Mouse (Mus musculus): ENCODE results near the gene Fndc9.
A peak's percentile ranks its signal among the peaks of the same experiment; 100 is the strongest.

The Fndc9 gene

GRCm38 (mm10) chr11:46235334-46235733, at the start of gene Fndc9:
Fndc9 (plus strand) TSS chr11:46235531.
- peak; percentile 86 to 94 for DNase-seq (ENCODE audit: low spot score in 2 of 2)

- no peak for DNase-seq (ENCODE audit: low spot score in 2 of 2)
Measured at GRCm38 (mm10) chr11:46188283-46188682, 47.0 kb upstream of the Fndc9 start.

GRCm38 (mm10) chr11:46194175-46194574, 41.2 kb upstream of the Fndc9 start:
- DNase-seq (ENCODE audit: low spot score in 2 of 2): no peak

- no peak for DNase-seq (ENCODE audit: low spot score in 2 of 2)
Measured at GRCm38 (mm10) chr11:46200664-46201063, 34.7 kb upstream of the Fndc9 start.

- peak; percentile 80 to 89 for DNase-seq (ENCODE audit: low spot score in 2 of 2)
Measured at GRCm38 (mm10) chr11:46201636-46202546, 33.4 kb upstream of the Fndc9 start.

GRCm38 (mm10) chr11:46202547-46202887, 32.8 kb upstream of the Fndc9 start:
- no peak for DNase-seq (ENCODE audit: low spot score in 2 of 2)

GRCm38 (mm10) chr11:46204841-46205240, 30.5 kb upstream of the Fndc9 start:
- DNase-seq (ENCODE audit: low spot score in 2 of 2): no peak

GRCm38 (mm10) chr11:46205639-46206409, 29.5 kb upstream of the Fndc9 start:
- no peak for DNase-seq (ENCODE audit: low spot score in 2 of 2)

GRCm38 (mm10) chr11:46209884-46210283, 25.4 kb upstream of the Fndc9 start:
- DNase-seq (ENCODE audit: low spot score in 2 of 2): no peak

- DNase-seq (ENCODE audit: low spot score in 2 of 2): no peak
Measured at GRCm38 (mm10) chr11:46211858-46212257, 23.5 kb upstream of the Fndc9 start.

GRCm38 (mm10) chr11:46213844-46214243, 21.5 kb upstream of the Fndc9 start:
- DNase-seq (ENCODE audit: low spot score in 2 of 2): no peak

- no peak for DNase-seq (ENCODE audit: low spot score in 2 of 2)
Measured at GRCm38 (mm10) chr11:46214368-46215230, 20.7 kb upstream of the Fndc9 start.

GRCm38 (mm10) chr11:46215354-46215753, 20.0 kb upstream of the Fndc9 start:
- peak; percentile 72 to 74 for DNase-seq (ENCODE audit: low spot score in 2 of 2)

GRCm38 (mm10) chr11:46216669-46217068, 18.7 kb upstream of the Fndc9 start:
- DNase-seq (ENCODE audit: low spot score in 2 of 2): peak; percentile 62 to 65

GRCm38 (mm10) chr11:46217686-46218085, 17.6 kb upstream of the Fndc9 start:
- DNase-seq (ENCODE audit: low spot score in 2 of 2): no peak

- no peak for DNase-seq (ENCODE audit: low spot score in 2 of 2)
Measured at GRCm38 (mm10) chr11:46218584-46218983, 16.7 kb upstream of the Fndc9 start.

- DNase-seq (ENCODE audit: low spot score in 2 of 2): no peak
Measured at GRCm38 (mm10) chr11:46219380-46219779, 16.0 kb upstream of the Fndc9 start.

- DNase-seq (ENCODE audit: low spot score in 2 of 2): no peak
Measured at GRCm38 (mm10) chr11:46220211-46220610, 15.1 kb upstream of the Fndc9 start.

- no peak for DNase-seq (ENCODE audit: low spot score in 2 of 2)
Measured at GRCm38 (mm10) chr11:46223575-46223974, 11.8 kb upstream of the Fndc9 start.

GRCm38 (mm10) chr11:46225345-46225744, 10.0 kb upstream of the Fndc9 start:
- DNase-seq (ENCODE audit: low spot score in 2 of 2): no peak

- no peak for DNase-seq (ENCODE audit: low spot score in 2 of 2)
Measured at GRCm38 (mm10) chr11:46230184-46230583, 5.1 kb upstream of the Fndc9 start.

- DNase-seq (ENCODE audit: low spot score in 2 of 2): no peak
Measured at GRCm38 (mm10) chr11:46232803-46233202, 2.5 kb upstream of the Fndc9 start.

Data from right cerebral cortex, postnatal 10 days (tissue).